Mouse (Mus musculus) forebrain, embryonic 13.5 days (tissue): Measurements from ENCODE around the gene Bmpr1b. TPM values are rescaled to one million over a fixed set of nuclear protein-coding genes. Genes with fewer than 3 reads are reported as not detected.

Source experiments
- ATAC-seq: fragments of 200-750 bp; cut with Nextera tagmentation; 2 replicates; pipeline ENCODE4 v1.8.0; 2017
- H3K27ac ChIP-seq: fragments of 300-500 bp; sonication (generic); 2 replicates; pipeline ENCODE4 v1.5.1; 2015; ENCODE audit warnings: inconsistent platforms, mild to moderate bottlenecking, moderate library complexity
- H3K27me3 ChIP-seq: fragments of 300-500 bp; sonication (generic); 2 replicates; pipeline ENCODE4 v1.6.1; 2015; ENCODE audit warnings: mild to moderate bottlenecking, inconsistent platforms
- H3K36me3 ChIP-seq: fragments of 300-500 bp; sonication (generic); 2 replicates; pipeline ENCODE4 v1.6.1; 2015; ENCODE audit warnings: mild to moderate bottlenecking, inconsistent platforms; ENCODE audit not compliant: poor library complexity, severe bottlenecking
- H3K4me1 ChIP-seq: fragments of 300-500 bp; sonication (generic); 2 replicates; pipeline ENCODE4 v1.6.1; 2015; ENCODE audit warnings: inconsistent platforms
- H3K4me2 ChIP-seq: fragments of 300-500 bp; sonication (generic); 2 replicates; pipeline ENCODE4 v1.6.1; 2015; ENCODE audit warnings: inconsistent platforms, mild to moderate bottlenecking, moderate library complexity
- H3K4me3 ChIP-seq: fragments of 300-500 bp; sonication (generic); 2 replicates; pipeline ENCODE4 v1.5.1; 2015; ENCODE audit warnings: mild to moderate bottlenecking, inconsistent platforms
- H3K9ac ChIP-seq: fragments of 300-500 bp; sonication (generic); 2 replicates; pipeline ENCODE4 v1.6.1; 2015; ENCODE audit warnings: mild to moderate bottlenecking, inconsistent platforms
- H3K9me3 ChIP-seq: fragments of 300-500 bp; sonication (generic); replicated peaks from 2 replicates; pipeline ENCODE4 v1.6.1; 2016; ENCODE audit warnings: inconsistent platforms
- WGBS: fragments of 180-500 bp; shearing (Covaris S2); methylation state at CpG from one replicate; pipeline ENCODE4 v1.1.7; 2015; 5-methylcytosine and 5-hydroxymethylcytosine counted together
- polyA plus RNA-seq: library from polyadenylated mRNA; unstranded; fragments of >200 nt; fragmentation: Nextera tagmentation; extraction: Ambion mirVana; gene quantifications from 2 replicates; pipeline ENCODE4 v1.2.1, GENCODE M21; 2015

Bmpr1b gene
- polyA plus RNA-seq, 1 experiment from 2014 or later: 5.5 TPM

DNA sequence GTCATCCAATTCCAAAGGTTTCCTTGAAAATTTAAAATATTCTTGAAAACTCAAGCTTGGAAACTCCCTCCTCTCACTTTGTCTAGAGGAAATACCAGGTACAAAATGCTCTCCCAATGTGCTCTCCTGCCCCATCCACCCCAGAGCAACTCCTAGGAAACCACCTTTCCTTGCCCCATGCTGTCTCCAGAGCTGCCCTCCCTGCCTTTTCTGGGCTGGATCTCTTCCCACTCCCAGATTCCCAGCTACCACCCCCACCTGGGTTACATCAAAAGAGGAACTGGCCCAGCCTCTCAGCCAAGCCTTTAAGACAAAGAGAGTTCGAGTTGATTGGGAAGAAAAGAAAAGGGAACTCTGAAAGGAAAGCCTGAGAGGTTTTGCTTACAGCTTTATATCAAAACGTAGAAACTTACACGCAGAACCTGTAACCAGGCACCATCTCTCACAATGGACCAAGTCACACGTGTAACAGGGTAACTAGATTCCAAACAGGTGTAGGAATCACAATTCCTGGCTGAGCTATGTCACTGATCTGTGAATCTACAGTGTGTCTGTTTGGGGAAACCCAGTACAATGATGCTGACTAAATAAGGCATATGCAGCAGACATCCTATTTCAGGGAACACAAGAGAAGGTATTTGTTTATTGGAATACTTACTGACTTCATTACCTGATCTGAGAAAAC lies 272.2 kb downstream of the Bmpr1b start:
- H3K27ac ChIP-seq: no peak overlapping the region
- no peak overlapping the region for H3K4me2 ChIP-seq
- peak; percentile 16; the same call in 1 of the 2 replicates for ATAC-seq
- no peaks in the 10 kb centered on the region for H3K27me3 ChIP-seq
- H3K9ac ChIP-seq: no peak overlapping the region
- H3K9me3 ChIP-seq: peaks cover 4% of the 10 kb centered on the region; the same call in 1 of the 2 replicates
- H3K36me3 ChIP-seq: no peaks in the 10 kb centered on the region
- WGBS: 4% methylated on average over 4 of the region's 4 CpGs
- H3K4me3 ChIP-seq: no peak overlapping the region
- H3K4me1 ChIP-seq: peaks cover 37% of the 10 kb centered on the region

DNA sequence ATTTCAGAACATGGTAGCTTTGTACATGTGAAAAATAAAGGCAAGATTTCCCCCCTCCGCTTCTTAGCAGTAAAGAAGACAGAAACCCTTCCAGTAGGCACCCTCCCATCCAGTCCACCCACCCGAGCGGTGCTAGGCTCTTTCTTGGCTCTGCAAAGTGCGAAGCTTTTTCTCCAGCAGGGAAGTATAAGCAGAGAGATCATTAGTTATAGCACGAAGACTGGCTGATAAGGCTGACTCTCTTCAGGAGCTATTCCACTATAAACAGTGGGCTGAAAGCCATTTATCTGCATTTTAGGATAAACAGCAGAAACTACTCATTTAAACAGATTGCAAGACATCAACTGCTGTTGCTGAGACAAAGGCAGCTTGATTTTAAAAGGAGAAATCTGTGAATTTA lies 274.1 kb downstream of the Bmpr1b start:
- Histone ChIP-seq H3K9me3 (peaks cover under 1% of the 10 kb centered on the region; the same call in 1 of the 2 replicates), H3K4me3 (no peak overlapping the region), H3K27ac (no peak overlapping the region; the same call in 1 of the 2 replicates), H3K4me2 (no peak overlapping the region), H3K4me1 (peaks cover 37% of the 10 kb centered on the region), H3K27me3 (no peaks in the 10 kb centered on the region), H3K36me3 (no peaks in the 10 kb centered on the region), H3K9ac (no peak overlapping the region)
- 54% methylated on average over 5 of the region's 5 CpGs for WGBS
- peak; percentile 77; the same call in 1 of the 2 replicates for ATAC-seq

- Histone ChIP-seq H3K9me3 (no peaks in the 10 kb centered on the region), H3K27ac (no peak overlapping the region), H3K4me1 (peaks cover 16% of the 10 kb centered on the region), H3K27me3 (no peaks in the 10 kb centered on the region), H3K4me3 (no peak overlapping the region), H3K9ac (no peak overlapping the region), H3K4me2 (no peak overlapping the region), H3K36me3 (no peaks in the 10 kb centered on the region)
- WGBS: 24% methylated on average over 4 of the region's 4 CpGs
- no peak for ATAC-seq
Measured at GRCm38 (mm10) chr3:141890668-141891067, 278.6 kb downstream of the Bmpr1b start.

GRCm38 (mm10) chr3:141887476-141888274 lies 281.6 kb downstream of the Bmpr1b start:
- H3K27ac ChIP-seq: no peak overlapping the region
- no peaks in the 10 kb centered on the region for H3K9me3 ChIP-seq
- H3K4me1 ChIP-seq: peaks cover 6% of the 10 kb centered on the region
- no peak overlapping the region for H3K4me3 ChIP-seq
- WGBS: 17% methylated on average over 4 of the region's 4 CpGs
- H3K36me3 ChIP-seq: no peaks in the 10 kb centered on the region
- peak; percentile 69 for ATAC-seq
- H3K9ac ChIP-seq: no peak overlapping the region
- H3K4me2 ChIP-seq: no peak overlapping the region
- H3K27me3 ChIP-seq: no peaks in the 10 kb centered on the region

GRCm38 (mm10) chr3:141884190-141884589 lies 285.0 kb downstream of the Bmpr1b start:
- Histone ChIP-seq H3K27ac (no peak overlapping the region), H3K9ac (no peak overlapping the region), H3K27me3 (no peaks in the 10 kb centered on the region), H3K4me1 (peaks cover 6% of the 10 kb centered on the region), H3K9me3 (no peaks in the 10 kb centered on the region), H3K4me3 (no peak overlapping the region), H3K4me2 (no peak overlapping the region), H3K36me3 (no peaks in the 10 kb centered on the region)
- no peak for ATAC-seq
- 97% methylated on average over 5 of the region's 5 CpGs for WGBS

DNA sequence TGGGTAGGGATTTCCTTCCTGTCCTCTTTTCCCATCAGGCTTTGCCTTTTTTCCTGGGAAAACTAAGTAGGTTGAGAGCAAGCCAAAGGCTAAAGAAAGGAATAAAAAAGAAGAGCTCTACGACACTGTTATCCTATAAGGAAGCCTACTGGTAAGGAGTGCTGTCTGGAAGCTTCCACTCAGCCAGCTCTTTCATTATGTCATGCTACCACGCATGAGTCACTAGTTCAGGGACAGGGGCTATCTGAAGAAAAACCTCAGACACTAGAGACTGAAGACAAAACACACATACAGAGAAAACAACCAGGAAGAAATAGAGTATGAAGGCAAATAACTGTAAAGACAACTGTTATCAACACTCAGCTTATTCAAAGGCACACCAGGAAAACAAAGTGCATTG lies 286.7 kb downstream of the Bmpr1b start:
- WGBS: 74% methylated on average over 2 of the region's 2 CpGs
- no peak for ATAC-seq

DNA sequence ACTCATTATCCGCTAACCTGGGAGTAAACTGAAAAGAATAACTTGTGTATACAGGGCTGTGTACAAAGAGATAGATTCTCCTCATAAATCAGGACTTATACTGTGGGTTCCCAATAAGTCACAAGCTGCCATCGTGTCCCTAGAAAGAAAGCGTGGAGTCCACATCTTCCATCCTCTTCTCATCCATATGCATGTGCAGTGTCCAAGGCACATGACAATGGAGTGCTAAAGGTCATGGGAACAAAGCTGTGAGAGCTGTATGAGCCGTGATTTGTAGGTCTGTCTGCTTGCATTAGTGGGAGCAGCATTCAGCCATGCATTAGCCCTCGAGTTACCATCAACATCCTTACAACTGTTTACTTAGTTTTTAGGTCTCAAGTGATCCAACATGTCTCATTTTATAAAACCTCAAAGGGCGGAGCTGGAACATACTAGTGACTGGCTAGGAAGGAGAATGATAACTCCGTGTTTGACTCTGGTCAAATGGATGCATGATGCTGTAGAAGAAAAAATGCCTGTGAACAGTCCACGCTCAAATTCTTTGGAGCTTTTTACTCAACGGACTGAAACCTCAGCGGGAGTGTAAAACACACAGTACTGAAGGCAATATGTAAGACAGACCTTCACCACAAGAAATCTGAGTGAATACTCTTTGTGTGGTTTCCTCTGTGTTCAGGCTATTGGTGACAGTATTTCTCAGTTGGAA lies 296.7 kb downstream of the Bmpr1b start:
- H3K4me1 ChIP-seq: no peaks in the 10 kb centered on the region
- H3K9me3 ChIP-seq: no peaks in the 10 kb centered on the region
- H3K4me3 ChIP-seq: no peak overlapping the region
- H3K27me3 ChIP-seq: no peaks in the 10 kb centered on the region
- 78% methylated on average over 10 of the region's 10 CpGs for WGBS
- H3K4me2 ChIP-seq: no peak overlapping the region
- no peak overlapping the region for H3K9ac ChIP-seq
- ATAC-seq: no peak
- no peak overlapping the region for H3K27ac ChIP-seq
- H3K36me3 ChIP-seq: peaks cover 3% of the 10 kb centered on the region; the same call in 1 of the 2 replicates

More for the DNA sequence above, 286.7 kb downstream of the Bmpr1b start:
- Histone ChIP-seq H3K27ac (no peak overlapping the region), H3K4me3 (no peak overlapping the region), H3K9me3 (no peaks in the 10 kb centered on the region), H3K36me3 (no peaks in the 10 kb centered on the region), H3K4me1 (no peaks in the 10 kb centered on the region), H3K4me2 (no peak overlapping the region), H3K9ac (no peak overlapping the region), H3K27me3 (no peaks in the 10 kb centered on the region)

DNA sequence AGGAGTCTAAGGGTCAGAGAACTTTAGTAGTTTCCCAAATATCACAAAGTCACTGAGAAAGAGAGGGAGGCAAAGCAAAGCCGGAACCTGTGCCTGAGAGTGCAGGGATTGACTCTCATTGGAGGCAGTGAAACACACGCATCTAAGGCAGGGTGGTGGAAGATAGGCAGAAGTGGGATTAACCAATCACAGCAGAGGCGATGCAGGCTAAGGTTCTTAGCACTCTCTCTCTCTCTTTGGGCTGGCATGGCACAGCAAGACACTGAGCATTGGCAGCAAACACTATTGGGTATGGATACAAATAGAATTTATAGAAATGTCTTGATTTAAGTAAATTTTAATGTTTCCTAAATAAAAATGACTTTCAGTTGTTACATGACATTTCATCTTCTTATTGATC lies 297.4 kb downstream of the Bmpr1b start:
- Histone ChIP-seq H3K4me1 (no peaks in the 10 kb centered on the region), H3K36me3 (peaks cover 3% of the 10 kb centered on the region; the same call in 1 of the 2 replicates), H3K27me3 (no peaks in the 10 kb centered on the region), H3K27ac (no peak overlapping the region), H3K9ac (no peak overlapping the region), H3K9me3 (no peaks in the 10 kb centered on the region), H3K4me3 (no peak overlapping the region), H3K4me2 (no peak overlapping the region)
- 84% methylated on average over 3 of the region's 3 CpGs for WGBS
- ATAC-seq: no peak

- no peak overlapping the region for H3K4me2 ChIP-seq
Measured at GRCm38 (mm10) chr3:141862816-141863461, 306.3 kb downstream of the Bmpr1b start.

DNA sequence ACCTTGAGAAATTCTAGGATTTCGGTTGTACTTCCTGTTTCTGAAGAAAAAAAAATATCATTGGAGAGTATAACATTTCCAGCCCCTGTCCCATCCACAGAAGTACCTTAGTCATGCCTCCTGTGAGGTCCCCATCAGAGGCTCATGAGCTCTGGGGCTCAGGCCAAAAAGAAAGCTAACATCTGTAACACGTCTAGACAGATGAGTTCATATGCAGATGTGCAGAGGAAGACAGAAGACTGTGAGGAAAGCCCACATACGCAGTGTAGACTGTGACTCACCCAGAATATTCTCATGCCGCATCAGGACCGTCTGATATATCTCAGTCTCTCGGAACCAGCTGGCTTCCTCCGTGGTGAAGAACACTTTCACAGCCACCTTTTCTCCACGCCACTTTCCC lies 312.1 kb downstream of the Bmpr1b start:
- 92% methylated on average over 8 of the region's 8 CpGs for WGBS
- Histone ChIP-seq H3K9ac (no peak overlapping the region), H3K27ac (no peak overlapping the region), H3K9me3 (no peaks in the 10 kb centered on the region), H3K4me3 (no peak overlapping the region), H3K36me3 (peaks cover 11% of the 10 kb centered on the region; the same call in 1 of the 2 replicates), H3K4me1 (no peaks in the 10 kb centered on the region), H3K27me3 (no peaks in the 10 kb centered on the region), H3K4me2 (no peak overlapping the region)
- ATAC-seq: no peak

More at GRCm38 (mm10) chr3:141862816-141863461, 306.3 kb downstream of the Bmpr1b start:
- Histone ChIP-seq H3K9ac (no peak overlapping the region), H3K27me3 (no peaks in the 10 kb centered on the region), H3K4me1 (no peaks in the 10 kb centered on the region), H3K9me3 (no peaks in the 10 kb centered on the region), H3K4me3 (no peak overlapping the region), H3K36me3 (no peaks in the 10 kb centered on the region), H3K27ac (no peak overlapping the region)
- ATAC-seq: peak; percentile 97
- 17% methylated on average over 13 of the region's 13 CpGs for WGBS

DNA sequence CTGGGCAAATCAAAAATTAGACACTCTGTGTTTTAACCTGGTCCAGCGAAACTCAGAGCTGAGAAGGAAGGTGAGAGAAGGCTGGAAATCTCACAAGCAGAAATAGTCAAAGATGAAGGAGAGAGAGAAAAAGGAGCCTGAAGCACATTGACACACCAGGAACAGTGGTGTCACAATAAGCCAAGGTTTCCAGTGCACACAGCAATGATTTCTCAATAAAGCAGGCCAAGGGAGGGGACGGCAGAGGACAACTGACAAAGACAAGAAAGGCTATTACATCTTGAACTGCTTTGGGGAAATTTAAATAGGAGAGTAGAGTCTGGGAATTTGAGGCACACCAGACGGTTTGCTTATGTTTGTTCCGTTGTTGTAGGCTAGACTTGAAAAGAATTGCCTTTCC lies 314.9 kb downstream of the Bmpr1b start:
- H3K27ac ChIP-seq: no peak overlapping the region
- H3K9ac ChIP-seq: no peak overlapping the region
- H3K4me2 ChIP-seq: no peak overlapping the region
- WGBS: 82% methylated on average over 4 of the region's 4 CpGs
- H3K9me3 ChIP-seq: no peaks in the 10 kb centered on the region
- H3K4me1 ChIP-seq: no peaks in the 10 kb centered on the region
- H3K36me3 ChIP-seq: peaks cover 11% of the 10 kb centered on the region; the same call in 1 of the 2 replicates
- no peaks in the 10 kb centered on the region for H3K27me3 ChIP-seq
- no peak for ATAC-seq
- no peak overlapping the region for H3K4me3 ChIP-seq
